Mouse (Mus musculus) cerebellum, postnatal 4 days (tissue): ENCODE results near the gene Tnfsf15.

ENCODE experiments used
- DNase-seq, 2 experiments: peaks; one replicate each; pipeline ENCODE4 v3.0.0; 2022; ENCODE audit warnings: low spot score in 2 of 2, mixed read lengths in 1 of 2

Gene Tnfsf15

DNA sequence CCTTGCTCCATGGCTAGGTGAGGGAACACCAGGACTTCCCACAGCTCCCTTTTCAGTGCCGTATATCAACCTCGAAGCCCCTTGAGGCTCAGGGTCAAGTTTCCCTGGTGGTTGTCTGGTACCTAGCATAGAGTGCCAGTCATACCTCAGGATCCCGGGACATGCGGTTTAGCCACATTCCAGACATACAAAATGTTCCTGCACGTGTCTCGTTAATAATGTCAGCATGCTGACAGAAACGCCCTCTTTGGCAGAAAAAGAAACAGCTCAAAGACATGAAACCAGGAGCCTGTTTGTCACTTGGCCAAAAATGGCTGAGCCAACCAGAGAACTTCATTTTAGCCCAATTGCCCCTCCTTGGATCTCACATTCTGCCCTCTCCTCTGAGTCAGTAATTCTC lies 2.8 kb downstream of the Tnfsf15 start:
- no peak for DNase-seq

DNA sequence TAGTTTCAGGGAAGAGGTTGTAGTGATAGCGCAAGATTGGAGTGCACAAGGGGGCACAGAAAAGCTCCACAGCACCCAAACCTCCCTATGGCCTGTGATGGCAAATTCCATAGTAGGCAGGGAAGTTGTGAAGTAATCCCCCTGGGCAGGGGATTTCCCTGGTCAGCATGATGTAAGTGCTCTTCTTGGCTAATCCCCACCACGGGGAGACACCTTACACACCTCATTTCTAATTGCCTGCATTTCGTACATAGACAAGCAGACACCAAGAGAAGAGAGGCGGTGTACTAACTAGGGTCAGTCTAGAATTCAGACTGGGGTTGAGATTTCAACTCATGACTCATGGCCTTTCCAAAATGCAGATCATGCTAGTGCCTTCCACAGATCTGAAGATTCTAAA lies 4.2 kb downstream of the Tnfsf15 start:
- no peak for DNase-seq

DNA sequence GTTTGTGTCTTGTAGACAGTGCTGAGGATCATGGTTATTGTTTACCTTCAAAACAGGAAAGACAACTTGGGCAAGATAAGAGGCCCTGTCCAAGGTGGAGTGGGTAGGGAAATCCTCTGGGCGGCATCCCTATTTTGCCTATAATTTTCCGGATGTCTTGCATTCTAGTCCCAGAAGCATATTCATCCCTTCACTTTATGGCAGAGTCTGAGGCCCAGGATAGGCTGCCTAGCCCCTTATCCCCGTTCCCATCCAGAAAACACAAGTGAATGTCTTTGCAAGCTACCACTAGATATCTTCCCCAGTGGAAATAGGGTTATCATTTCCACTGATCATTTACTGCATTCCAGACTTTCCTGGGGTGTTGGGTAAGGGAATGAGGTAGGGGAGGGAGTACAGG lies 4.9 kb downstream of the Tnfsf15 start:
- DNase-seq, result no peak

DNA sequence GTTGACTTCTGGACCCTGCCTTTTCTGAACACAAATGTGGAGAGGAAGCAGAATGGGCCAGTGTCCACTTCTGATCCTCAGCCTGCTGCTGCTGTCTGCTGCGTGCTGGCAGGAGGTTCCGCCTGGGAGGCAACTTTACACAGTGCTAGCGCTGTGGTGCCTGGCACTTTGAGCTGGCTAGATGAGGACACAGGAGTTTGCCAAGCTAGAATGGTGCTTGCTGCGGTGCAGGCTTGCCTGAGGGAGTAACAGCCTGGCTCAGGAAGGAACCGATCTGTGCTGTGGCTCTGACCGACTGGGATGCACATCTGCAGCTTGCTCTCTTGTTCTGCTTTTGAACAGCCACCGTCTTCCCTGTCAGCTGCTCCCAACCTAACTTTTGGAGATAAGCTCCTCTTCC lies 5.4 kb downstream of the Tnfsf15 start:
- DNase-seq, result peak in 1 of 2 experiments; percentile 38

DNA sequence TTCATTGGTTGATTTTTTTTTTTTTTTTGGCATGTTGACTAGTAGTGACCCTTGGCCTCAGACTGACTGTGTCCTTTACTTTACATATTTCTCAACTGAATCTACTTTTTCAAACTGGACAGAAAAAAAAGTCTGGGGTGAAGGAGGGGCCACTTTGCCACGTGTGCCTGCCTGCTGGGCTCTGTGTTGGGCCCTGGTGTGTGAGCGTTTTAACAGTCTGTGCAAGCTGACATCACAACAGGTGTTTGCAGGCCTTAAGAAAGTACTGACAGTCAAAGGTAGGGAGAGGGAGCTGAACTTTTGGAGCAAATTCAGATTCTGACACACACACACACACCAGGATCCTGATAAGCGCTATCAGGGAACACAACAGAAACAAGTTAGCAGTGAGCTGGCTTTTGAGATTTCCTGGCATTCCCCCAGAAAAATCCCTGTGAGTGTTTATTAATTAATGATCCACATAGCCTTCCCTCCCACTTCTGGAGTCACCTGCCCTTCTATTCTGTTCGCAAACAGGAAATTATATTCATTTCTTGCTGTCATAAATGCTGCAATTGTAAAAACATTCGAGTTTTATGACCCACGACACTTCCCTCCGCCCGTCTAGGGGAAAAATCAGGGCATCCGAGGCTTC lies 6.4 kb downstream of the Tnfsf15 start:
- no peak for DNase-seq

DNA sequence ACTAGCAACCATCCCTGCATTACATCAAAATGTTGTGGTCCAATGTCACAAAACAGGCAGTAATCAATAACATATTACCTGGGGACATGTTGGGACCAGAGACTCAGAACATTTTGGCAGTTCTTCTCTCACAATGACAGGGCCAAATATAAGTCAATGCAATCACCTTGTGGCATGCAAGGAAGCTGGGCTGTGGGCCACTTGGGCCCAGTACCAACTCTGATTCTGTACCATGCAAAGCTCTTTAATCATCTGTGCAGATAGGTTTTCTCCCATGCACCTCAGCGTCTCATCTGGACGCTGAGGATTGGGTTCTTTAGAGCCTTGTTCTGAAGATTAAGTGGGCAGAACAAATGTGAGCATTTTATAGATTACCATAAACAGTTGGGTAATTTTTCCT lies 13.6 kb downstream of the Tnfsf15 start:
- no peak for DNase-seq

DNA sequence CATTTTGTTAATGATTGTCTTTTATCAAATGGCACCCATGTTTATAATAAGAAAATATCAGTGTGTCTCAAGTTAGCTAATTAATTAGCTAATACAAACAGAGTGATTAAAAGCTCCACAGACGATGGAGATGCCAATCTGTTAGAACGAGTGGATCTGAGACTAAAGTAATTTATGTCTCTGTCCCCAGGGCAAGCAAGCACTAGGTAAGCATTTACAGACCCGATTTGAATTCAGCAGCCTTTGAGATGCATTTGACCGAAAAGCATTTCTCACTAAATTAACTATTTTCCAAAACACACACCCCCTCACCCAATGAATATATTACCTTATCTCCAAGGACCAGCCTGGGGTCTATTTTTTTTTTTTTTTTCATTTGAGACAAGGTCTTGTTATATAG lies 18.2 kb downstream of the Tnfsf15 start:
- no peak for DNase-seq

DNA sequence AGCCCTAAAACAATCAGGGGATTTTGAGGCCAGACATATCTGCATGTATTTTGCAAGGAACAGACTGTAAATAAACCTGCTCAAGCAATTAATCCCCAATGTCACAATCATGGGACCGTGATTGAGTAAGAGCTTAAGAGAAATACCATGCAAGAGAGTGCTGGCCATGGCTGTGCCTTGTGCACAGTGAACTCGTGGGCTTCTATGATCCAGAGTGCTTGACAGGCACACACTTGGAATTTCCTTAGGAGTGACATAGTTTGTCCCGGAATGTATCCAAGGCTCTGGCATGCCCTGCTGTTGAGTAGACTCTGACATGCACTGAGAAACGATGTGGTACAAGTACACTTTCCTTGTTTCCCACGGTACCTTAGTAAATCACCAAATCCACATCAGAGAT lies 18.9 kb downstream of the Tnfsf15 start:
- no peak for DNase-seq

DNA sequence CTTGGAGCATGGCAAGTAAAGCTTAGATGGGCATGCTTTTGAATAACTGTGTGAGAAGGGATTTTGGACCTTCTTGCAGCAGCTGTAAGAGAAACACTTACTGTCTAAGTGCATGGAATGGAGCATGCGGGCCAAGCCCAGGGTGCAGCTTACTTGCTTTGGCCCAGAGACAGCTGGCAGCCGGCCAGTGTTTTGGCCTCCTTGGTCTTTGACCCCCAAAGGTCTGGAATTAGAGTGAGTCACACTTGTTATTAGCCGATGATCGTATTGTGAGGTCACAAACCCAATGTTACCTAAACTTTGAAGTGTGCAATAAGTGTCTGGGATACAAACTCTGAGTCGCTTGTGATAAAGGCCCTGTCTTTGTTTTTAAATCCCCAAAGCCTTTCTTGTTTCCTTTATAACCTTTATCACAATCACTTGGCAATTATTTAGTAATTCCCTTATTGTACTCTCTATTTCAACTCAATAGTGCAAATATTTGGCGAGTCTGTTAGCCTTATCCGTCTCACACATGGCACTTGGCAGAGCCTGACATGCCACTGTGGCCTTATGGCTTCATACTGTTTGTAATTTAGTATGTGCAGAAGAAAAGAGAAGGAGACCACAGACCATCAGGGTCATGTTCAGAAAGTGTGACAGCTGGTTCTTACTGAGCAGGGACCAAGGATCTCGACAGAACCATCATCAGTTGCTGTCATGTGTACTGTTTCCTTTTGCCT lies 26.8 kb downstream of the Tnfsf15 start:
- DNase-seq, result peak; percentile 28 to 39

DNA sequence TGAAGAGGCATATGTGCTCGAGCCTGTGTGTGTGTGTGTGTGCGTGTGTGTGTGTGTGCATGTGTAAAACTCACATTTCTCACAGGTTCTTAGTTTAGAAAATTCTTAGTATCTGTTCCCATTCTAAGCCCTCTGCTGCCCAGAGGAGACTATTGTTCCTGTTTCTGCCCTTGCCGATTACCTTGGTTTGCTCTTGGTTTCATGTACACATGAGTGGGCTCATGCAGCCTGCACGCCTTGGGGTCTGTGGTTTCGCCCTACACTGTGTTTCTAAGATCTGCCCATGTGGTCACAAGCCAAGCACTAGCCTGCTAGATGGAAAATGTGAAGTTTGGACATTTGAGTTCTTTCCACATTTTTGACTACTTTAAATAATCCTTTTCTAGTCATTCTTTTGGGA lies 33.0 kb downstream of the Tnfsf15 start:
- no peak for DNase-seq

DNA sequence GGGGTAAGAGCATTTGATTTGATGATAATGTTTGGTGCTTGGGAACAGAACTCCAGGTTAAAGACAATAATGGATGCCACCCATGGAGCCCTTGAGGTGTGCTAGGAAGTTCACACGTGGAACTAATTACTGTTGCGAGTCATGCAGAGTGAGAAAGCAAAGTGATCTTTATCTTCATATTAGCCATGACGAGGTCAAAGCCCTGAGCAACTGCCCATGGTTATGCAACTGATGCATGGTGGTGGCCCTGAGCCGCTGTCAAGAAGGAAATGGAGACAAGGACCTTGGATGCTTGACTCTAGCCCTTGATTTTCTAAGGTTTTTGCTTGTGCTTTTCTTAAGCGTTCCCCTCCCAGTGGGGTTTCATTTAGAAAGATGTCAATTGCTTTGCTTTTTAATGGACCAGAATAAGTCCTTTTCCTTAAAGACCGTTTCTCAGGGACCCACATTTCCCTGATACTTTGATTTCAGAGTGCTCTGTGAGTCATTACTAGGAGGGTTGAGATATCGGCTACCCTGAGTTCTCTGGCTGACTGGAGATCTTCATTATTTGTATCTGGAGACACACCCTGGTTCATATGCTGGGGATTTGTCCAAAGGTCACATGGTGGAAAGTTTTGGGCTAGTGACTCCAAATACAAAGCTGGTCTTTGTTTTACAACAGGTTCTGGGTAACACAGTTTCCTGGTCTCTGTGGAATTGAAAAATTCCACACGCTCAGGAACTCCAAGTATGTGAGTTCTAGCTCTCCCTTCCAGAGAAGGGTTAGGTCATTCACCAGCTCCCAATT lies 34.3 kb downstream of the Tnfsf15 start:
- no peak for DNase-seq

DNA sequence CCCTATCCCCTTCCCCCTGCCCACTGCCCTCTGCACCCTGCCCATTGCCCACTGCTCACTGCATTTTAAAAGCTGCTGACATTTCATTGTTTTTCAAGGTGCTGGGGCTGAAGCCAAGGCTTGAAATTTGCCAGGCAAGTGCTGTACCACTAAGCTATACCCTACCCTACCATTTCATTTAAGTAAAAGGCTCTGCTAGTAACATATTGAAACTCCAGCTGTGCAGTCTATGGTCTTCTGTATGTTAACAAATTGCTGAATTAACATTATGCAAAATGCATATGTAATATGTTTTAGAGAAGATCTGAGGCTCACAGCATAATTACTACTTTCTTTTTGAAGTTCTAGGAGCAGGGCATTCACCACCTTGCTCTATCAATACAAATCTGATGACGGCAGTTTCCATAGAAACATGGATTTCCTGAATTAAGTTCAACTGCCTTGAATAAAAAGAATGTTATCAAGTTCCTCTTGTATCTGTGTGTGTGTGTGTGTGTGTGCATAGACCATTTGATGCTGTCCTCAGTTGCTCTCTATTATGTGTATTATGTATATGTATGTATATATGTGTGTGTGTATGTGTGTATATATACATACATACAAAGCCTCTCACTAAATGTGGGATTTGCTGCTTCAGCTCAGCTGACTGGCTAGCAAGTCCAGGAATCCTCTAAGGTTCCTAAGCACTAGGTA lies 38.5 kb downstream of the Tnfsf15 start:
- no peak for DNase-seq

DNA sequence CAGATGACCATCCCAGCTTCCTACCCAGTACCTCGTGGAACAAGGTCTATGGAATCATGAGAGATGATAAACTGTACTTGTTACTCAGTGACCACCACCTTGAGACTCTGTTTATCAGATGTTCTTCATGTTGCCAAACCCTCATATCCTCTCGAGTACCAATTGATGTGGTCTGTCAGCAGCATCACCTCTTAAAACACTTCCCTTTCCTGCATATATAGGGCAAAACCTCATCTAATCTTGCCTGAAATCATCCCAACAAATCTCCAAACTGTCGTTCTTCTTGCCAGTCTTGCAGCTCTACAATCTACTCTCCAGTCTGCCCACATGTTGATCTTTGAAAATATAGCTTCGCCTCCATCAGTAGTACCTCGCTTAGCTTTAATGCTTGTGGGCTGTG lies 40.7 kb downstream of the Tnfsf15 start:
- DNase-seq, result no peak

DNA sequence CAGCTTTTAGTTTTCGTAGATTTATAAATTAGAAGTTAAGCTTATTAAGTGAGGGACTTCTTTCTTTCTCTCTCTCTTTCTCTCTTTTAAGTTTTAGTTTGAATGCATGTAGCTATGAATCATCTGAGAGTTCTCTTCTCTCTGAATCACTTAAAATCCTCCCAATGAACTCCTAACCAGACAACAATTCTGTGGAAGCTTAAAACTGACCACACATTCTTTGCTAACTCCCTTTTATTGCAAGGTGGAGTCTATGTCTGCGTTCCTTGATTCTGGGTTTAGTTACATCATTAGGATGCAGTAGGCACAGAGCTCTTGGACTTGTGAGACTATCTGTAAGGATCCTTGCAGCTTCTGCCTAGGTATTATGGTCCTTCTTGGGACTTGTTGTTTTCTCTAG lies 41.2 kb downstream of the Tnfsf15 start:
- no peak for DNase-seq

DNA sequence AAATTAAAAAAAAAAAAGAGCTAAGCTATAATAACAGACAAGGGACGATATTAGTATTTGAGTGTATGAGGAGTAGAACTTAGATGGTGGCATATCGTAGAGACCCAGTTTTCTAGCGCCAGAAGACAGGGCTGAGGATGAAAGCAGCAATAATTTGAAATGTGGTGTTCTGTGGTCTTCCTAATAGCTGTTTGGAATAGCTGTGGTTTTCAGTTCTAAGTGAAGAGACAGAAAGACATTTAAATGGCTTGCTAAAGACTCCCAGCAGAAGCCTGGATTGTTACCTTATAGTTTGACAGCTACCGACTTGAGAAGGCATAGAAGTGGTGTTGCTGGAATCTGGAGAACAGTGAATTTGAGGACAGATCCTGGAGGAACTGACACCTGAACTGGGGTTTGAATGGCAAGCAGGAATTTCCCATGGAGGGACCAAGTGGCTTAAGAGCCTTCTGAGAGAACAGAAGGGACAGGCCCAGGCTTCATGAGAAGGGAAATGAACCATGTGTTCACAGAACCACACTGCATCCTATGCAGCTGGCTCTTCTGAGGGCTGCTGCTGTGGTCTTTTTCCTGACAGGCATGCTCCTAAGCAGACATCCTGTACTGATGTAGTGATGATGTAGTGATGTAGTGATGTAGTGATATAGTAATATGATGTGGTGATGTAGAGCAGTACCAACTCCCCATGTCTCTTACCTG lies 42.8 kb downstream of the Tnfsf15 start:
- no peak for DNase-seq

DNA sequence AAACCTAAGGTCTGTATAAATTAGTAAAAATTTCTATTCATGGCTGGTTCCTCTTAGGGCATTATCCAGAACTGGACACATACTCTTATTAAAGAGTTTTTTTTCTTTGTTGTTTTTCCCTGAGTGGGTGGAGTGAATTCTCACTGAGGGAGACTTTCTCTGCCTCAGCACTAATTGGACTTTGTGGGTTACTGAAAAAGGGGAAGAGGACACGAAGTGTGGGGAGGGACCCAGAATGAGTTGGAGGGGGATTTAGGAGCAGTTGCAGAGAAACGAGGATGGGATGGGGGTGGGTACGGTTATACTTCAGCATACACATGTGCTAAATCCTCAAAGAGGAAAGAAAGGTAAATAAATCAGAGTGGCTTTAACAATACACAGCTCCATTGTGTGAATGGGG lies 45.2 kb downstream of the Tnfsf15 start:
- no peak for DNase-seq

DNA sequence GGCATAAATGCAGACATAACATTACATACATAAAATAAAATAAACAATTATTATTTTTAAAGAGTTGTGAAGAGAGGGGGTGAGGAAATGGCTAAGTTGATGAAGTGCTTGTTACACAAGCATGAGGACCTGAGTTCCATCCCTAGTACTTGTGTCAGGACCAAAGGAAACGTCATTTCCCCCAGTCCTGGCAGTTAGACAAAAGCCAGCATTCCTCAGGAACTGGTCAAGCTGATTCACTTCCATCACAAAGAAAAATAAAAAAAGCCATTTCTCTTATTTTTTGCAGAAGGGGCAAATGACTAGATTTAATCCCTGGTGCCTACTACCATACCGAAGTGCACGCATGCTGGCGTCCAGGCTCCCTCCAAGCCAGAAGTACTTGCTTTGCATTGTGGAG lies 48.0 kb downstream of the Tnfsf15 start:
- no peak for DNase-seq

DNA sequence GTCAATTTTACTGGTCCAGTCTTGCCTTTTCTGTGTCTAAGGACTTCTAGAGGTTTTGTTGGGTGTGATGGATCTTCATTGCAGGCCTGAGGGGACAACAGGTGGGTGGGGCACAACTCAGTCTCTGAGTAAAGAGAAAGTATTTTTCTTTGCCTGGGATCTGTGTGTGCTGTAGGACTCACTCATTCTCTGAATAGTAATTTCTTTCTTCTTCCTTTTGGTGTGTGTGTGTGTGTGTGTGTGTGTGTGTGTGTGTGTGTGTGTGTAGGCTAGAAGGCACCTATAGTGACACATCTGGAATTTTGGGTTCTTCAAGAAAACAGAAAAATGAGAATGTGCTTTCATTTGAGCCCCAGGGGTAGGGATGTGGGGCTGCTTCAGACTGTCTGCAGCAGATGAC lies 52.6 kb downstream of the Tnfsf15 start:
- DNase-seq, result no peak

DNA sequence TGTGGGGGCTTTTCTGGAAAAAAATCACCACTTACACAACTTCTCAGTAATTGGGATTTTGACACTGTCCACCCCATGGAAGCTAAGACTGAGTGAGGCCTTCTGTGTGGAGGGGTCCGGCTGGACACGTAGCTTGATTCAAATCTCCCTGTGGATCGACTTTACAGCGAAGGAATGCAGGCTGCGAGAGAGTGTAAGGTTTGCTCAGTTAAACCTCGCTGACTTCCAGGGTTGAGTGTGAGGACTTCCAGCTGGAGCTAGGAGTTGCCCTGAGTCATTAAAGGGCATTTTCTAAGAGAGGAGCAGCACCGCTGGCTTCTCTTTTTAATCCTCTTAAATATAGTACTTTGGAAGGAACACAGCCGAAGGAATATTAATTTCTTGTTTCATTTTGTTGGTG lies 57.5 kb downstream of the Tnfsf15 start:
- no peak for DNase-seq

DNA sequence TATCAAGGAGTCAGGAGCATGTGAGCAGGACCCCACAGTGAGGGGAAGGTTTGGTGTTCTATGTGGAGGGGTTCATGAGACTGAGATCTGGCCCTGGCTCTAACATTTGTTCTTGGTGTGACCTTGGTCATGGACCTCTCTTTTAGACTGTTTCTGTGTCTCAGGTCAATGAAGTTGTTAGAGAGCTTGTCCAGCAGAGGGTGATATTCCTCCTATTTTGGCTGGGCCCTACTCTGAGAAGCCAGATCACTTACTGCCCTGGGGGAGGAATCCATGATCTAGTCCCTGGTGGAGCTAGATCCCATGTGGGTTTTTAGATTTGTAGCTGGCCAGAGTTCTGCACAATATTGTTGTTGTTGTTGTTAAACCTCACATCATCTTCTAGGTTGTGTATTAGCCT lies 58.8 kb downstream of the Tnfsf15 start:
- DNase-seq, result peak in 1 of 2 experiments; percentile 7

DNA sequence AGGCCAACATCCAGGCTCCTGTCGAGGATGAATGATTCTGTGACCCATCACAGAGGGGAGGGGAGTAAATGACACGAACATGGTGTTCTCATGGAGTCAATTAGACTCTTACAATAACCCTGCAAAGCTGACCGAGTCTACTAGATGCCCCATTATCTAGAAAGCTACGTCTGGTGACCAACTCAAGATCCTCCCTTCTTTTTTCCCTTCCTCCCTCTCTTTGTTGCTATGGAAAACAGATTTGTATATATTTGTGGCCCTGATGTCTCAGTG lies 59.7 kb downstream of the Tnfsf15 start:
- DNase-seq, result no peak
